Mouse (Mus musculus): ENCODE measurements around the gene Nphp4. TPM values are rescaled to one million over a fixed set of nuclear protein-coding genes. Genes with fewer than 3 reads are reported as not detected.
A peak's percentile ranks its signal among the peaks of the same experiment; 100 is the strongest.

The Nphp4 gene
- total and polyA plus RNA-seq, 3 experiments: 0.57 to 1.3 (median 0.70) TPM

DNA sequence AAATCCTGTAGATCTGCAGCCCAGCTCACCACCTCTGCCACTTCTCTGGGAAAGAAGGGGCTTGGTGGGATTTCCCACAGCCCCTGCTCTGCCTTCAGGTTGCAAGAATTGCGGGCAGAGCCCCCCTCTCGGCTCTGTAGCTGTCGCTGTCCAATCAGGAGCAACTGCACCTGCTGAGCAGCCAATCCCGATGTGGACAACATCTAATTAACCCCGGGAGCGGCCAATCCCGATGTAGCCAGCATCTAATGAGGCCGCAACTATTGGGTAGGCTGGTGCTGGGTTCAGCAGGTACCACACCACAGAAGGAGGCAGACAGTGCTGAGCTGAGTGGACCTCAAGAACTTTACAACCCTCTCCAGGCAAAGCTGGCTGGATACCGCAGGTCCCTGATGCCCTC is 35.0 kb upstream of the Nphp4 start:
- Histone ChIP-seq H3K4me3 (no peak overlapping the region), H3K36me3 (ENCODE audit: control insufficient read depth, insufficient read depth, low read length) (no peaks in the 10 kb centered on the region), H3K9ac (ENCODE audit: low read depth, low read length) (no peak overlapping the region), H3K79me2 (replicated peaks; ENCODE audit: control insufficient read depth, insufficient read depth, low read length) (no peaks in the 10 kb centered on the region), H3K4me1 (ENCODE audit: control insufficient read depth, insufficient read depth, low read length) (no peaks in the 10 kb centered on the region), H3K27me3 (ENCODE audit: control insufficient read depth, insufficient read depth, low read length) (no peaks in the 10 kb centered on the region), H3K27ac (no peak overlapping the region)
- WGBS: 41% methylated on average over 9 of the region's 9 CpGs
- intact Hi-C loops (cut with DNase I): no loop called here
- TF ChIP-seq EP300 (IDR thresholded peaks at IDR 0.05; ENCODE audit: insufficient read depth, low read depth, low read length) (no peak), CTCF (IDR thresholded peaks at IDR 0.05) (no peak), POLR2A (IDR thresholded peaks at IDR 0.05; ENCODE audit: insufficient read depth, low read depth, low read length) (no peak)
- DNase-seq: no peak

DNA sequence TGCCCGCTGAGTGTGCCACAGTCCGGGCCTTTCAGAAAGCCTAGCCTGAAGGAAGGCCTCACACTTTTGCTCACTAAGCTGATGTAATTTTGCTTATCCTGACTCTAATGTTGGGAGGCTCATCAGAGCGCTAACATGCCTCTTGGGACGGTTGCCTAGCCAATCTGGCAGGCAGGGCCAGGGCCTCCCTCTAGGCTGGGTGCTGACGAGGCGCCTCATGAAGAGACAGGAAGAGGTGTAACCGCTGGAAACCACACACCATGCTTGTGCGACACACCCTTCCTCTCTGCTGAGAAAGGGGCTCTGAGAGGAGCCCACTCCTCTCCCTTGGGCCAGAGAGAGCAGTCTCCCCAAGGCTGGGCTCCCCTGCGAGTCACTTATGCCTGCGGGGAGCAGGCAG is 30.3 kb upstream of the Nphp4 start:
- Histone ChIP-seq H3K4me1 (ENCODE audit: control insufficient read depth, insufficient read depth, low read length) (no peaks in the 10 kb centered on the region), H3K4me3 (no peak overlapping the region), H3K9ac (ENCODE audit: low read depth, low read length) (no peak overlapping the region), H3K27ac (no peak overlapping the region), H3K27me3 (ENCODE audit: control insufficient read depth, insufficient read depth, low read length) (no peaks in the 10 kb centered on the region), H3K36me3 (ENCODE audit: control insufficient read depth, insufficient read depth, low read length) (no peaks in the 10 kb centered on the region), H3K79me2 (replicated peaks; ENCODE audit: control insufficient read depth, insufficient read depth, low read length) (no peaks in the 10 kb centered on the region)
- 64% methylated on average over 10 of the region's 10 CpGs for WGBS
- peak in 1 of 2 experiments; percentile 65 for DNase-seq
- TF ChIP-seq POLR2A (IDR thresholded peaks at IDR 0.05; ENCODE audit: insufficient read depth, low read depth, low read length) (no peak), CTCF (IDR thresholded peaks at IDR 0.05) (no peak), EP300 (IDR thresholded peaks at IDR 0.05; ENCODE audit: insufficient read depth, low read depth, low read length) (no peak)
- intact Hi-C loops (cut with DNase I): no loop called here

DNA sequence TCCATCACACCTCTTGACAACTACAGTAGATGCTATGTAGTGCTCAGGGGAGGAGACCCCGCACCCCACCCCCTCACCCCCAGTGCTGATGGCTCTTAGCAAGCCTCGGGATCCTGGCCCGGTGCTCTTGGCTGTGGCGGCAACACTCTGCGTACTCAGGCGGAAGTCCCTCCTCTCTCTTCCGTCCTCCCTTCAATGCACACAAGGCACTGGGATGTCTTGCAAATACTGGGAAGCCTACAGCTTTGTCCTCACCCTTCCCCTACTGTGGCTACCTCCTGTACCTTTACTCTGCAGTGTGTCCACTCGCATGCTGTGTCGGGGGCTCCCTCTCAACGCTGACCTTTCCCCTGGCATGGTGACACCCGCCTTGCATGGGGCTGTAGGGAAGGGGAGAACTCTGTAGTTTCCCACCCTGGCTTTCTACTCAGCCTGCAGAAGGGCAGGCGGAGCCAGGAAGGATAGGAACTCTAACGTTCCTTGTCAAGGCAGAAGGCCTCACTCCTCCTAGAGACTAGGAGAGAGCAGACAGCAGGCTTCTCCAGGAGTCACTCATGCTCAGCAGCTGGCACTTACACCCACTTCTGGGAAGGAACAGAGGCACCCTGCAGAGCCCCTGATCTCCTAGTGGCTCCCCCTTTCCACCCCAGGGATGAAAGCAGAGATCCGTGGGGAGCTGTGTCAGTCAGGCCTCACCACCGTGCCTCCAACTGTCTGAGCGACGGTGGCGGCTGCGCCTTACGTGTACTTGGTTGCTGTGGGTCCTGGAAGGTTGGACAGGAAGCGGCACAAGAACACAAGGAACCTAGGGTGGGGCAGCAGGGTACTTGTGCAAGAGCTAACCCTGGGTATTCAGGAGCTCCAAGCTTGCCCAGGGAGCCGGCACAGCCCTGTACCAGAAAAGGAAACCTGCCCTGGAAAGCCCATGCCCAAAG is 28.5 kb upstream of the Nphp4 start:
- H3K36me3 ChIP-seq (ENCODE audit: control insufficient read depth, insufficient read depth, low read length): no peaks in the 10 kb centered on the region
- no peak overlapping the region for H3K27ac ChIP-seq
- no peaks in the 10 kb centered on the region for H3K79me2 ChIP-seq (replicated peaks; ENCODE audit: control insufficient read depth, insufficient read depth, low read length)
- H3K4me1 ChIP-seq (ENCODE audit: control insufficient read depth, insufficient read depth, low read length): no peaks in the 10 kb centered on the region
- DNase-seq: no peak
- H3K27me3 ChIP-seq (ENCODE audit: control insufficient read depth, insufficient read depth, low read length): no peaks in the 10 kb centered on the region
- intact Hi-C loops (cut with DNase I): no loop called here
- WGBS: 79% methylated on average over 22 of the region's 22 CpGs
- H3K9ac ChIP-seq (ENCODE audit: low read depth, low read length): no peak overlapping the region
- TF ChIP-seq POLR2A (IDR thresholded peaks at IDR 0.05; ENCODE audit: insufficient read depth, low read depth, low read length) (no peak), CTCF (IDR thresholded peaks at IDR 0.05) (no peak), EP300 (IDR thresholded peaks at IDR 0.05; ENCODE audit: insufficient read depth, low read depth, low read length) (no peak)
- no peak overlapping the region for H3K4me3 ChIP-seq

DNA sequence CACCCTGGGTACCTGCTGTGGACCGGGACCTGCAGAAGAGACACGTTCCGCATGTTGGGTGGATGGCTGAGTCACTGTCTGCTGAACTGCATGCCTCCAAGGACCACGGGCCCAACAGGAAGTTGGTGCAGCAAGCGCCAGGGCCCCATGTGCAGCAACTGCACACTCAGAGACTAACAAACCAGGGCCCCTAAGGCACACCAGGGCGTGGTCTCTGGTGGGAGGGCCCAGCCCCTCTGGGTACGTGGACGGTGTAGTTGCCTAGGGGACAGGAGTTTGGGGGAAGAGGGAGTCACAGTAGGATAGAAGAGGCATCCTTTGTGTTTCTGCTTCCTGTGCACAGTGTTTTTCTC is 27.9 kb upstream of the Nphp4 start:
- peak; percentile 40 to 65 for DNase-seq
- Histone ChIP-seq H3K4me3 (no peak overlapping the region), H3K27ac (no peak overlapping the region), H3K27me3 (ENCODE audit: control insufficient read depth, insufficient read depth, low read length) (no peaks in the 10 kb centered on the region), H3K9ac (ENCODE audit: low read depth, low read length) (no peak overlapping the region), H3K4me1 (ENCODE audit: control insufficient read depth, insufficient read depth, low read length) (no peaks in the 10 kb centered on the region), H3K79me2 (replicated peaks; ENCODE audit: control insufficient read depth, insufficient read depth, low read length) (no peaks in the 10 kb centered on the region), H3K36me3 (ENCODE audit: control insufficient read depth, insufficient read depth, low read length) (no peaks in the 10 kb centered on the region)
- TF ChIP-seq CTCF (IDR thresholded peaks at IDR 0.05): no peak
- no peak for TF ChIP-seq POLR2A (IDR thresholded peaks at IDR 0.05; ENCODE audit: insufficient read depth, low read depth, low read length)
- TF ChIP-seq EP300 (IDR thresholded peaks at IDR 0.05; ENCODE audit: insufficient read depth, low read depth, low read length): no peak
- intact Hi-C loops (cut with DNase I): no loop called here
- 54% methylated on average over 8 of the region's 8 CpGs for WGBS

DNA sequence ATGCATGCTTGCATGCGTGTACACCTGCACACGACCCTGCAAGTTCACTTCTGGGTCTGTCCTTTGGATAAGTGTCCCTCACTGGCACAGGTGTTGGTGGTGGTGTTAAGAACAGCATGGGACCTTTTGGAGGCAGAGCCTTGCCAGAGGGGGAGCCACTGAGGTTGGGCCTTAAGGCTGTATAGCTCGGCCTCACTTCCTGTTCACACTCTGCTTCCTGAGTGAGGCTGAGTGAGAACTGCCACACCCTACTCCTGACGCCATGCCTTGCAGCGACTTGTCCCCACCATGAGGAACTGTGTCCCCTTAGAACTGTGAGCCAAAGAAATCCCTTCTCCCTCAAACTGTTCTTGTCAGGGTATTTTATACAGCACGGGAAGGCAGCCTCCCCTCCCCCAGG is 25.1 kb upstream of the Nphp4 start:
- no peak for DNase-seq
- Histone ChIP-seq H3K79me2 (replicated peaks; ENCODE audit: control insufficient read depth, insufficient read depth, low read length) (no peaks in the 10 kb centered on the region), H3K4me1 (ENCODE audit: control insufficient read depth, insufficient read depth, low read length) (no peaks in the 10 kb centered on the region), H3K36me3 (ENCODE audit: control insufficient read depth, insufficient read depth, low read length) (no peaks in the 10 kb centered on the region), H3K27me3 (ENCODE audit: control insufficient read depth, insufficient read depth, low read length) (no peaks in the 10 kb centered on the region), H3K4me3 (no peak overlapping the region), H3K9ac (ENCODE audit: low read depth, low read length) (no peak overlapping the region), H3K27ac (no peak overlapping the region)
- intact Hi-C loops (cut with DNase I): no loop called here
- TF ChIP-seq CTCF (IDR thresholded peaks at IDR 0.05) (no peak), POLR2A (IDR thresholded peaks at IDR 0.05; ENCODE audit: insufficient read depth, low read depth, low read length) (no peak), EP300 (IDR thresholded peaks at IDR 0.05; ENCODE audit: insufficient read depth, low read depth, low read length) (no peak)
- 73% methylated on average over 6 of the region's 6 CpGs for WGBS

DNA sequence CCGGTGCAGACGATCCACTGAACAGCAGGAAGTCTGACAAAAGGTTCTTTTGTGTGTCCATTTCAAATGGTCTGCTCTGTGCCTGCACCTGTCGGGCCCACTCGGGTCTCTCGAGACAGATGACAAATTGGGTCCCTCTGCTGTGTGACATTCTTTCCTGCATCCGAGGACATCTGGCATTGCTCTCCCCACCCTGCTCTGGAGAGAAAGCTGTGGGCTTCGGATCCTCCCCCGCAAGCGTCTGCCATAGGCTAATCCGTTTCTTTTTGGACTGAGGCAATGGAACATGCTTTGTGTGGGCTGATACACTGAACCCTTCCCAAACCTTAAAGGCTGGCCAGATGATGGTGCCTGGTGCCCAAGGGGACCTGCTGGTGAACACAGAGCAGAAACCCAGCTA is 23.4 kb upstream of the Nphp4 start:
- H3K36me3 ChIP-seq (ENCODE audit: control insufficient read depth, insufficient read depth, low read length): no peaks in the 10 kb centered on the region
- no peak overlapping the region for H3K27ac ChIP-seq
- no peaks in the 10 kb centered on the region for H3K27me3 ChIP-seq (ENCODE audit: control insufficient read depth, insufficient read depth, low read length)
- no peak overlapping the region for H3K9ac ChIP-seq (ENCODE audit: low read depth, low read length)
- no peaks in the 10 kb centered on the region for H3K79me2 ChIP-seq (replicated peaks; ENCODE audit: control insufficient read depth, insufficient read depth, low read length)
- intact Hi-C loops (cut with DNase I): no loop called here
- 55% methylated on average over 10 of the region's 10 CpGs for WGBS
- no peak for TF ChIP-seq CTCF (IDR thresholded peaks at IDR 0.05)
- TF ChIP-seq POLR2A (IDR thresholded peaks at IDR 0.05; ENCODE audit: insufficient read depth, low read depth, low read length): no peak
- no peak for TF ChIP-seq EP300 (IDR thresholded peaks at IDR 0.05; ENCODE audit: insufficient read depth, low read depth, low read length)
- DNase-seq: no peak
- no peak overlapping the region for H3K4me3 ChIP-seq
- no peaks in the 10 kb centered on the region for H3K4me1 ChIP-seq (ENCODE audit: control insufficient read depth, insufficient read depth, low read length)

Data from heart, adult 2 months (tissue).